Mouse (Mus musculus) cerebellum, adult 2 months (tissue): ENCODE results near the gene Togaram1. TPM values are rescaled to one million over a fixed set of nuclear protein-coding genes. Genes with fewer than 3 reads are reported as not detected.
A peak's percentile ranks its signal among the peaks of the same experiment; 100 is the strongest.

Experiments
- DNase-seq, 2 experiments: peaks; one replicate each; pipeline ENCODE4 v3.0.0; 2021
- H3K27ac ChIP-seq: fragments of 200-500 bp; 2 replicates; pipeline ENCODE4 v1.5.1; 2012; ENCODE audit warnings: low read length, control low read depth, inconsistent platforms; ENCODE audit not compliant: insufficient read depth
- H3K27me3 ChIP-seq: fragments of 200-500 bp; 2 replicates; pipeline ENCODE4 v1.6.1; 2012; ENCODE audit warnings: inconsistent platforms, mild to moderate bottlenecking, low read length, moderate library complexity; ENCODE audit not compliant: control insufficient read depth, insufficient read depth
- H3K4me1 ChIP-seq: fragments of 200-500 bp; 2 replicates; pipeline ENCODE4 v1.6.1; 2011; ENCODE audit warnings: low read length; ENCODE audit not compliant: control insufficient read depth, insufficient read depth
- H3K4me3 ChIP-seq: fragments of 200-500 bp; replicated peaks from 2 replicates; pipeline ENCODE3; 2011; ENCODE audit warnings: mild to moderate bottlenecking, low read depth, low read length, control low read depth; ENCODE audit not compliant: insufficient read depth
- CTCF ChIP-seq: fragments of 200-500 bp; IDR thresholded peaks from 2 replicates; pipeline ENCODE4 v1.5.1; 2011; ENCODE audit warnings: low read depth, mild to moderate bottlenecking, control low read depth, low read length, moderate library complexity, borderline replicate concordance; ENCODE audit not compliant: insufficient read depth
- POLR2A ChIP-seq: fragments of 200-500 bp; IDR thresholded peaks from 2 replicates; pipeline ENCODE4 v1.6.1; 2011; ENCODE audit warnings: low read length, control low read depth, borderline replicate concordance; ENCODE audit not compliant: insufficient read depth
- WGBS: fragments of 180-500 bp; shearing (Covaris S2); methylation state at CpG from one replicate; pipeline ENCODE4 v1.1.7; 2018; 5-methylcytosine and 5-hydroxymethylcytosine counted together
- polyA plus RNA-seq: library from polyadenylated mRNA; depleted of rRNA; stranded (reverse); fragments of >200 nt; gene quantifications from 2 replicates; pipeline ENCODE4 v1.2.3, GENCODE M21; 2012

Togaram1 gene
- polyA plus RNA-seq, 1 experiment = 15.7 TPM

DNA sequence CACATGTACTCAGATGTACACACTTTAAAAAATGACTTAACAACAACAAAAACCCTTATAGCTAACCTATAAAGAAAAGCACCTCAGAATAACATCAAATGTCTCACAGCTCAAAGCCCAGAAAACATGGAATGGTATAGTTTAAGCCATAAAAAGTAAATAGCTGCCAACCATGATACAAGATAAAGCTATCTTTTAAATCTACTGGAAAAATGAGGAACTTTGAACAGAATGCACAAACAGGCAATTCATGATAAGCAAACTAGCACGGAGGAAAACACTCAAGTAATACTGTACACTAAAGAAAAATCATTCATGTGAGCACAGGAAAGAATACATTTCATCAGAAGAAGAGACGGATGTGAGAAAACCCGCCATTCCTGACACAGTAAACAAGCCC is 42.1 kb downstream of the Togaram1 start:
- Histone ChIP-seq H3K27me3 (no peaks in the 10 kb centered on the region), H3K4me3 (no peak overlapping the region), H3K27ac (no peak overlapping the region), H3K4me1 (no peaks in the 10 kb centered on the region)
- TF ChIP-seq POLR2A = no peak
- no peak for TF ChIP-seq CTCF
- 88% methylated on average over 3 of the region's 3 CpGs for WGBS
- no peak for DNase-seq

DNA sequence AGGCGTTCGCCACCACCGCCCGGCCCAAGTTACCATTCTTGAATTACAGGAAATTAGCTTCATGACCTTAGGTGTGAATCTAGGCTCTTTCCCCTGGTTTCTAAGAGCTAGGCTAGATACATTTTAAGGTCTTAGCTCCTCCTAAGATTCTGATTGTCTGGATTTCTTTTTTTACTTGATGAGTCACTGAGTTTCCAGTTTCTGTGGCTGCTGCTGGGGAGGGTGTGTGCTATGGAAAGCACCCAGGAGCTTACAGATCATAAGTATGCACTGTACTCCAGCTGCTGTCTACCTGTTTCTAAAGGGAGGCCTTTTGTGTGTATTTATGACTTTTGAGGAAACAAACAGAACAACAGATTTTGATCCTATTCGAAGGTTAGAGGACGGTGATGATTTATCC is 57.2 kb downstream of the Togaram1 start:
- Histone ChIP-seq H3K27me3 (no peaks in the 10 kb centered on the region), H3K4me1 (no peaks in the 10 kb centered on the region), H3K27ac (no peak overlapping the region), H3K4me3 (no peak overlapping the region)
- 97% methylated on average over 6 of the region's 6 CpGs for WGBS
- no peak for DNase-seq
- TF ChIP-seq POLR2A = no peak

DNA sequence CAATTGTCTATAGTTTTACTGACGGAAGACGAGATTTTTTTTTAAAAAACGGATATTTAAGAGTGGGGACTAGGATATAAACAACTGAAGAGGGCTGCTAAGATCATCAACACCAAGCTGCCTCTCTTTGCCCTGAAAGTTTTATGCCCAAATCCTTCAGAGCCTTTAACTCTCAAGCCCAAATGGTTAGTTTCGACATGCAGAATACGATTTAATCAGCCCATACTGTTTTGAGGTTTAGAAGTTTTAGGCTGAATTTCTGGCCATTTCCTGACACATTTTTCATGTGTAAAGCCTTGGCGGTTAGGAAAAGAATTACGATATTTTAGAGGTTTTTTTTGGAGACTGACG is 70.2 kb downstream of the Togaram1 start:
- Histone ChIP-seq H3K27ac (no peak overlapping the region), H3K27me3 (no peaks in the 10 kb centered on the region), H3K4me3 (peak overlapping the region; percentile 57), H3K4me1 (no peaks in the 10 kb centered on the region)
- TF ChIP-seq POLR2A = no peak
- no peak for TF ChIP-seq CTCF
- WGBS = 44% methylated on average over 8 of the region's 8 CpGs
- DNase-seq = no peak

DNA sequence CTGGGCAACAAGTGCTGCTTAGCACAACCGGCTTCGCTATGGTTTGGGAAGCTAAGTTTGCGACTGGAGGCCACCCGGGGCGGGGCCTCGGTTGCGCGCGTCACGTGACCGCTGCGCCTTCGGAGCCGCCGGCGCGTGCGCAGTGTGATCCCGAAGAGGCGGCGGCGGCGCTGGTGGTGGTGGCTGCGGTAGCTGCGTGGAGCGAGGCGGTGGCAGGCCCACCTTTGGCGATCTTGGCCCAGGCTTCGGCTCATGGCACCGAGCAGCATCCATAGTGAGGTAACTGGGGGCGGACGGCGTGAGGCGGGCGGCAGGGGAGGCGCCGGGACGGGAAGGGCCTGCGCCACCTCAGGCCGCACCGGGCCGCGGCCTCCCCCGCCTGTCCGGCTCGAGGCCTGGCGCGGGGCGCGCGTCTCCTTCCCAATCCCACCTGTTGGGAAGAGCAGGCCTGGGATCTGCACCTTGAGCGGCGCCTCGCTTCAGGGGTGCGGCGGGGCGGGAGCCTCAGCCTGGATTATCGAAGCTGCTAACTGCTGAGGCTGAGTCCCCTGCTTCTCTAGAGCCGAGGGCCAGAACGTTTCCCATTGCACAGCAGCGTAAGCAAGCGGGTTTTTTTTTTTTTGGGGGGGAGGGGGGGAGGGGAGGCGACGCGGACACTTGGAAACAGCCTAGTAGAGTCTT is 70.7 kb downstream of the Togaram1 start, which contains the start of gene Prpf39:
Gene Prpf39, plus strand, starts transcription at position 144 of the 681 bp plus-strand sequence.
- no peak for TF ChIP-seq CTCF
- peak; percentile 89 for TF ChIP-seq POLR2A
- Histone ChIP-seq H3K4me3 (peak within 1 kb of the TSS; percentile 57), H3K27ac (peak within 1 kb of the TSS; percentile 39; the same call in 1 of the 2 replicates), H3K4me1 (no peaks in the 10 kb centered on the region), H3K27me3 (no peaks in the 10 kb centered on the region)
- DNase-seq = peak; percentile 92 to 94
- WGBS = 0% methylated on average over 63 of the region's 65 CpGs

DNA sequence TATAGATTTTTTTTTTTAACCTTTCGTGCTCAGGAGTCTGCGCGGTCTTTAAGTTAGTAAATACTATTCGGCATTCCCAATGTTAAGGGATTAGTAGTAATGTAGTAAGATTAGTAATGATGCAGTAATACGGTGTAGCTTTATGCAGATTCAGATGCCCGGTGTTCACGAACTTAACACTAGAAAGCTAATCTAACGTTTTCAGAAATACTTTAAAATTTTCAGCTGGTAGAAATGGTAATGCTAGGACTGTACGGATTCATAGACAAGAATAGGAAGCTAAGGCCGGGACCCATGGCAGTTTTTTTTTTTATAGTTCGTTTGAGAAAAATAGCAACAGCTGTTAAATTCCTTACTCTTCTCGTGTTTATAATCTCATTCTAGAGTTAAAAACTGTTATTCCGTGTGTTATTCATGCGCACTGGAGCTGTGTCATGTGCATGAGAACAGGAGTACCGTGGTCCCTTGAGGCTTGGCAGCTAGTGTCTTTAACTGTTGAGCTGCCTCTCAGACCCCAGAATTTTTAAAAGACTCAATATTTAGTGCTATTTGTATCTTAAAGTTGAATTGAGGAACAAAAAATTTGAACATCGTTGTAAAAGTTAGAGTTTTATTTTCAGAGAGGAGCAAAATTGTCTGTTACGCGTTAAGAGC is 71.4 kb downstream of the Togaram1 start:
- TF ChIP-seq POLR2A (no peak), CTCF (no peak)
- Histone ChIP-seq H3K27ac (no peak overlapping the region), H3K4me1 (no peaks in the 10 kb centered on the region), H3K4me3 (peak overlapping the region; percentile 57), H3K27me3 (no peaks in the 10 kb centered on the region)
- WGBS = 10% methylated on average over 18 of the region's 18 CpGs
- DNase-seq = no peak

DNA sequence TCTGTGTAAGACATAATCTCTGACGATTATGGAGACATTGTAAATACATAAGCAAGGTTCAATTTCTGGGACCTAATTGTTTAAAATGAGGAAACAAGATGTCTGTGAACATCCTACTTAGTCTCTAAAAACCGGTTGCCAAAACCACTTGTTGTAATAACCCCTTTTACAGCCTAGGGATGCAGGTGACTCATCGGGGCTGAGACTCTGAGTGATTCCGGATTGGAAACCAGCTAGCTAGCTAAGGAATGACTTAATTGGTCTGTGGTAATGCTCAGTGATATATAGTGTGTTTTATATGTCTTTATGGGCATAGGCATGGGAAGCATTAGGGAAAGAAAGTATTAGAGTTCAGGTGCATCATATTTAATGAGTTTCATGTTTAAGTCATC is 71.9 kb downstream of the Togaram1 start:
- 6% methylated on average over 4 of the region's 4 CpGs for whole genome bisulfite sequencing
- TF ChIP-seq CTCF = no peak
- TF ChIP-seq POLR2A = no peak
- Histone ChIP-seq H3K27ac (no peak overlapping the region), H3K4me1 (no peaks in the 10 kb centered on the region), H3K27me3 (no peaks in the 10 kb centered on the region), H3K4me3 (peak overlapping the region; percentile 57)
- peak in 1 of 2 experiments; percentile 24 for DNase-seq

DNA sequence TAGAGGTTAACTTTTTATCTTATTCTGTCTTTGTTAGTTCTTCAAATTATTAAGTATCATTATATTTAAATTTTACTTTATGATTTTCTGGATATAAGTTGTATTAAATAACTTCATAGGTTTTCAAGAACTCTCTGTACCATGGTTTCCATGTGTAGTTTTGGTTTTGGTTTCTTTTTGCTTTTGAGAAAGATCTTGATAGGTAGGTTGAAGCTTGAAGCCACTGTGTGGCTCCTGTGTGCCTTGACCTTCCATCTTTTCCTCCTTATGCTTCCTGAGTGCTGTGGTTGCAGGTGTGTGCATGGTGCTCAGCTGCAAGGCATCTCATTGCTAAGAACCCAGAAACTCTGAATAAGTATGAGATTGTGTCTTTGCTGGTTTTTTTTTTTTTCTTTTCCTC is 83.2 kb downstream of the Togaram1 start:
- TF ChIP-seq POLR2A (no peak), CTCF (no peak)
- no peaks in the 10 kb centered on the region for H3K4me1 ChIP-seq
- DNase-seq = no peak
- no peak overlapping the region for H3K27ac ChIP-seq
- no peaks in the 10 kb centered on the region for H3K27me3 ChIP-seq
- H3K4me3 ChIP-seq = no peak overlapping the region

DNA sequence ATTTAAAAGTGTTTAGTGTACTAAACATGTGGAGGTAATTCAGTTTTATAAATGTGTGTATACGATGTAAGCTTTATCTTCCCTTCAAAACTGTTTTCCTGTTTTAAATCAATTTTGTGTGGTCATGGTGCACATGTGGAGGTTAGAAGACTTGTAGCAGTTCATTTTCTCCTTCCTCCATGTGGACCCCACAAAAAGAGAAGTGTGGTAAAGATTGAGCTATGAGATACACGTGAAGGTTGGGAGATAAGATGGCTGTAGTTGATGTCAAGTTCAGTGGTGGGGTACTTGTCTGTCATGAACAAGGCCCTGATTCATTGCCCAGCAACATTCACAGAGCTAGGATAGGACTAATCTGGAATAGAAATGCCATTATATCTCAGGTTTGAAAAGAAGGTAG is 92.6 kb downstream of the Togaram1 start:
- no peak for TF ChIP-seq POLR2A
- TF ChIP-seq CTCF = no peak
- H3K4me1 ChIP-seq = no peaks in the 10 kb centered on the region
- no peak overlapping the region for H3K4me3 ChIP-seq
- WGBS = 82% methylated on average over 2 of the region's 2 CpGs
- no peak for DNase-seq
- H3K27me3 ChIP-seq = no peaks in the 10 kb centered on the region
- no peak overlapping the region for H3K27ac ChIP-seq
